ENCODE assay signal across 8 mouse cellular contexts in genomic region chr11:120515611-120516010, GRCm38 (mm10). TPM values are rescaled to one million over a fixed set of nuclear protein-coding genes. Genes with fewer than 3 reads are reported as not detected.
A peak's percentile ranks its signal among the peaks of the same experiment; 100 is the strongest.
DNase-seq lines count a peak whose midpoint lies in the region; ATAC-seq and TF ChIP-seq lines count a peak whose summit lies in the region.

No protein-coding gene starts in this region.

- ATAC-seq in hindbrain, postnatal 0 days, result peak; percentile 73; the same call in 1 of the 2 replicates

- WGBS in hindbrain, postnatal 0 days, result 17% methylated on average over 17 of the region's 17 CpGs

- H3K36me3 ChIP-seq in hindbrain, postnatal 0 days (ENCODE audit: insufficient read depth, low read length), result no peaks in the 10 kb centered on the region

- TF ChIP-seq CTCF in gastrocnemius, adult 2 months (IDR thresholded peaks at IDR 0.05), result no peak; the same call in 1 of the 2 replicates
- TF ChIP-seq CTCF in hindbrain, postnatal 0 days (IDR thresholded peaks at IDR 0.05; ENCODE audit: low read depth), result peak; percentile 99
- peak; percentile 99 for TF ChIP-seq CTCF in left cerebral cortex, adult 2 months (IDR thresholded peaks at IDR 0.05)

- no peak overlapping the region for H3K4me2 ChIP-seq in hindbrain, postnatal 0 days (ENCODE audit: low read depth, low read length)

- intact Hi-C loops in gastrocnemius, adult 2 months (cut with DNase I), result loop anchor here (2.0 kb wide), 2 partner anchors 63 to 97 kb away; no protein-coding TSS in a partner anchor
- intact Hi-C loops in left cerebral cortex, adult 2 months (cut with DNase I), result loop anchor here (2.0 to 5.0 kb wide), 2 partner anchors 65 to 262 kb away; partner anchors contain the start of gene Arhgdia

- no peaks in the 10 kb centered on the region for H3K9me3 ChIP-seq in hindbrain, postnatal 0 days (ENCODE audit: low read length)

- H3K27me3 ChIP-seq in hindbrain, postnatal 0 days (ENCODE audit: insufficient read depth, low read length), result no peaks in the 10 kb centered on the region

- peak overlapping the region; percentile 75 for H3K27ac ChIP-seq in gastrocnemius, adult 2 months
- H3K27ac ChIP-seq in hindbrain, postnatal 0 days, result no peak overlapping the region
- no peak overlapping the region for H3K27ac ChIP-seq in left cerebral cortex, adult 2 months

- H3K4me3 ChIP-seq in gastrocnemius, adult 2 months, result no peak overlapping the region
- no peak overlapping the region for H3K4me3 ChIP-seq in hindbrain, postnatal 0 days (ENCODE audit: low read length)
- H3K4me3 ChIP-seq in left cerebral cortex, adult 2 months, result no peak overlapping the region

- H3K9ac ChIP-seq in hindbrain, postnatal 0 days (replicated peaks; ENCODE audit: low read length), result no peak overlapping the region

- H3K4me1 ChIP-seq in hindbrain, postnatal 0 days (ENCODE audit: insufficient read depth, low read length), result no peaks in the 10 kb centered on the region

- DNase-seq in ZHBTc4 (ENCODE audit: low read depth, low spot score), result peak; percentile 85
- DNase-seq in cerebellum, postnatal 4 days (ENCODE audit: low spot score in 2 of 2), result peak; percentile 91 to 92
- peak; percentile 92 for DNase-seq in gastrocnemius, adult 2 months
- DNase-seq in hindbrain, postnatal 0 days (ENCODE audit: low spot score), result peak; percentile 86
- peak; percentile 80 to 92 for DNase-seq in left cerebral cortex, adult 2 months (ENCODE audit: extremely low spot score in 1 of 2, low spot score in 2 of 2)
- peak; percentile 89 to 94 for DNase-seq in lung, postnatal 4 days
- peak; percentile 89 to 92 for DNase-seq in right cerebral cortex, adult 2 months (ENCODE audit: low spot score in 2 of 2)
- peak; percentile 80 for DNase-seq in urinary bladder, postnatal 10 days (ENCODE audit: low spot score)

RNA-seq across cellular contexts. Expression of gene Gcgr, which starts 14.9 kb away (rescaled TPM):
- under 1 TPM in 1 of 2 experiments, not detected in 1; 0.33 TPM for total RNA-seq in gastrocnemius, adult 2 months (2021)
- total RNA-seq in hindbrain, postnatal 0 days (2014; rRNA removed), result 0.99 and 3.1 TPM in 2 replicates
- polyA plus RNA-seq in hindbrain, postnatal 0 days (2015; fragmentation: Nextera tagmentation; extraction: Ambion mirVana), result 1.0 TPM in 2 replicates
- total RNA-seq in left cerebral cortex, adult 2 months (2021), result not detected

RNA-seq across cellular contexts. Expression of gene Slc25a10, which starts 24.0 kb away (rescaled TPM):
- total RNA-seq in gastrocnemius, adult 2 months (2021), result 1 to 10 TPM; 2.8 to 4.1 TPM
- 41.3 and 52.5 TPM in 2 replicates for total RNA-seq in hindbrain, postnatal 0 days (2014; rRNA removed)
- 28.0 and 28.8 TPM in 2 replicates for polyA plus RNA-seq in hindbrain, postnatal 0 days (2015; fragmentation: Nextera tagmentation; extraction: Ambion mirVana)
- total RNA-seq in left cerebral cortex, adult 2 months (2021), result 10 to 100 TPM; 17.7 to 21.3 TPM

RNA-seq across cellular contexts. Expression of gene Mrpl12, which starts 31.2 kb away (rescaled TPM):
- 100 to 1,000 TPM; 120 to 177 TPM for total RNA-seq in gastrocnemius, adult 2 months (2021)
- 37.5 and 52.4 TPM in 2 replicates for total RNA-seq in hindbrain, postnatal 0 days (2014; rRNA removed)
- 147 and 155 TPM in 2 replicates for polyA plus RNA-seq in hindbrain, postnatal 0 days (2015; fragmentation: Nextera tagmentation; extraction: Ambion mirVana)
- total RNA-seq in left cerebral cortex, adult 2 months (2021), result 10 to 100 TPM; 66.1 to 68.3 TPM

RNA-seq across cellular contexts. Expression of gene Mcrip1, which starts 33.9 kb away (rescaled TPM):
- 10 to 100 TPM; 21.7 to 22.1 TPM for total RNA-seq in gastrocnemius, adult 2 months (2021)
- 144 and 192 TPM in 2 replicates for total RNA-seq in hindbrain, postnatal 0 days (2014; rRNA removed)
- 250 and 257 TPM in 2 replicates for polyA plus RNA-seq in hindbrain, postnatal 0 days (2015; fragmentation: Nextera tagmentation; extraction: Ambion mirVana)
- total RNA-seq in left cerebral cortex, adult 2 months (2021), result 10 to 100 TPM; 68.3 to 83.2 TPM

RNA-seq across cellular contexts. Expression of gene Ppp1r27, which starts 35.3 kb away (rescaled TPM):
- 100 to 1,000 TPM; 188 to 418 TPM for total RNA-seq in gastrocnemius, adult 2 months (2021)
- not detected in 2 replicates for total RNA-seq in hindbrain, postnatal 0 days (2014; rRNA removed)
- not detected in 2 replicates for polyA plus RNA-seq in hindbrain, postnatal 0 days (2015; fragmentation: Nextera tagmentation; extraction: Ambion mirVana)
- total RNA-seq in left cerebral cortex, adult 2 months (2021), result not detected
